Comparison of ENCODE assay signal across 13 mouse cellular contexts in genomic region chr16:87305251-87306011, GRCm38 (mm10). TPM values are rescaled to one million over a fixed set of nuclear protein-coding genes. Genes with fewer than 3 reads are reported as not detected.
DNase-seq lines count a peak whose midpoint lies in the region; ATAC-seq lines count a peak whose summit lies in the region.
"Had no signal": no experiment of that assay in that cellular context is flagged by ENCODE, and none has a peak within 500 bp of the region (broad histone marks: within the 10 kb centered on the region; RNA-seq: fewer than 3 reads in every experiment).

No protein-coding gene starts in this region.

- no peak overlapping the region for H3K9ac ChIP-seq in kidney, embryonic 15.5 days
- no peak overlapping the region for H3K9ac ChIP-seq in heart, embryonic 14.5 days (ENCODE audit: low read length)
- H3K9ac ChIP-seq: hindbrain, embryonic 12.5 days; limb, embryonic 13.5 days had no signal

- DNase-seq in kidney, adult 9 months = peak; percentile 67
- DNase-seq in kidney, postnatal 25 days = peak; percentile 39 to 62
- no peak for DNase-seq in right cerebral cortex, postnatal 4 days
- DNase-seq in left cerebral cortex, postnatal 4 days = no peak
- DNase-seq: cerebellum, adult 8-10 months; right cerebral cortex, adult 18-20 months had no signal

- no peak overlapping the region for H3K4me3 ChIP-seq in kidney, embryonic 15.5 days (replicated peaks)
- no peak overlapping the region for H3K4me3 ChIP-seq in brown adipose tissue, adult 24 weeks (ENCODE audit: insufficient read depth, low read depth, low read length)
- no peak overlapping the region for H3K4me3 ChIP-seq in heart, embryonic 14.5 days (ENCODE audit: control insufficient read depth in 1 of 2, insufficient read depth in 1 of 2, low read depth in 1 of 2, low read length in 2 of 2)
- H3K4me3 ChIP-seq: hindbrain, embryonic 12.5 days; limb, embryonic 13.5 days had no signal

- H3K9me3 ChIP-seq in kidney, embryonic 15.5 days (replicated peaks) = no peaks in the 10 kb centered on the region
- H3K9me3 ChIP-seq in heart, embryonic 14.5 days (ENCODE audit: control insufficient read depth, low read length) = no peaks in the 10 kb centered on the region
- H3K9me3 ChIP-seq: hindbrain, embryonic 12.5 days; limb, embryonic 13.5 days had no signal

- intact Hi-C loops in left cerebral cortex, postnatal 4 days (cut with DNase I) = no loop called here

- no peak overlapping the region for H3K27ac ChIP-seq in kidney, embryonic 15.5 days
- peak overlapping the region; percentile 60 for H3K27ac ChIP-seq in brown adipose tissue, adult 24 weeks (replicated peaks; ENCODE audit: low read depth, low read length)
- H3K27ac ChIP-seq in heart, embryonic 14.5 days (replicated peaks in 1 of 2; ENCODE audit: control insufficient read depth in 1 of 2, insufficient read depth in 1 of 2, low read depth in 2 of 2, low read length in 2 of 2) = peak overlapping the region; percentile 92 to 96
- H3K27ac ChIP-seq: hindbrain, embryonic 12.5 days; limb, embryonic 13.5 days had no signal

- WGBS in kidney, embryonic 15.5 days = 72% methylated on average over 11 of the region's 11 CpGs
- 40% methylated on average over 11 of the region's 11 CpGs for WGBS in heart, embryonic 14.5 days

- H3K36me3 ChIP-seq in kidney, embryonic 15.5 days = no peaks in the 10 kb centered on the region
- H3K36me3 ChIP-seq in heart, embryonic 14.5 days (ENCODE audit: control insufficient read depth, insufficient read depth, low read length) = no peaks in the 10 kb centered on the region
- H3K36me3 ChIP-seq: hindbrain, embryonic 12.5 days; limb, embryonic 13.5 days had no signal

- no peaks in the 10 kb centered on the region for H3K27me3 ChIP-seq in kidney, embryonic 15.5 days
- no peaks in the 10 kb centered on the region for H3K27me3 ChIP-seq in heart, embryonic 14.5 days (ENCODE audit: control insufficient read depth, insufficient read depth, low read length)
- H3K27me3 ChIP-seq: CH12.LX; hindbrain, embryonic 12.5 days; limb, embryonic 13.5 days had no signal

- no peak for ATAC-seq in kidney, embryonic 15.5 days (replicated peaks; ENCODE audit: low FRiP score)
- peak; percentile 32; the same call in 1 of the 2 replicates for ATAC-seq in heart, embryonic 14.5 days (ENCODE audit: insufficient number of reproducible peaks, insufficient read depth, low FRiP score, low read depth)
- ATAC-seq: forebrain, embryonic 16.5 days had no signal

- H3K4me1 ChIP-seq in kidney, embryonic 15.5 days = 0 out of 2 replicates have a peak, but pooled peaks cover 2% of the 10 kb centered on the region
- H3K4me1 ChIP-seq in brown adipose tissue, adult 24 weeks (ENCODE audit: control insufficient read depth, insufficient read depth, insufficient read length, low read length) = no peaks in the 10 kb centered on the region; the same call in none of the 2 replicates
- peaks cover 9 to 25% of the 10 kb centered on the region in 2 experiments for H3K4me1 ChIP-seq in heart, embryonic 14.5 days (ENCODE audit: control insufficient read depth in 2 of 2, insufficient read depth in 2 of 2, low read length in 2 of 2)
- H3K4me1 ChIP-seq: hindbrain, embryonic 12.5 days; limb, embryonic 13.5 days had no signal

- H3K4me2 ChIP-seq in kidney, embryonic 15.5 days = no peak overlapping the region
- H3K4me2 ChIP-seq in heart, embryonic 14.5 days (ENCODE audit: low read length) = no peak overlapping the region
- H3K4me2 ChIP-seq: hindbrain, embryonic 12.5 days; limb, embryonic 13.5 days had no signal

RNA-seq across cellular contexts. Expression of gene N6amt1, which starts 48.6 kb away (rescaled TPM):
- polyA plus RNA-seq in kidney, embryonic 15.5 days (2015; fragmentation: Nextera tagmentation; extraction: Ambion mirVana) = 28.4 and 29.5 TPM in 2 replicates
- polyA plus RNA-seq in brown adipose tissue, adult 24 weeks (2012; ENCODE audit: insufficient read depth, insufficient read length, missing spikeins) = 26.8 and 30.3 TPM in 2 replicates
- 31.2 and 31.5 TPM in 2 replicates for polyA plus RNA-seq in heart, embryonic 14.5 days (2014; fragmentation: Nextera tagmentation; extraction: Ambion mirVana)
- total RNA-seq in left cerebral cortex, postnatal 4 days (2021) = 10 to 100 TPM; 16.7 to 19.1 TPM

Comparison
In these comparisons a context has a peak if more than half of its experiments do, and no peak if none do; other contexts are left out.
1. DNase-seq: peak in kidney, adult 9 months (single experiment) and kidney, postnatal 25 days (2 of 2); none in right cerebral cortex, postnatal 4 days (single experiment) and left cerebral cortex, postnatal 4 days (single experiment).